Mouse (Mus musculus): ENCODE results near the gene Myh11. TPM values are rescaled to one million over a fixed set of nuclear protein-coding genes. Genes with fewer than 3 reads are reported as not detected.
A peak's percentile ranks its signal among the peaks of the same experiment; 100 is the strongest.
"Not testable (repeated sequence)": the region's sequence is repeated elsewhere in the genome, so short reads cannot be mapped to it uniquely, and the experiment has no call there.

Myh11 gene
- total RNA-seq, 1 experiment from 2014 or later, result 7.6 TPM

GRCm38 (mm10) chr16:14163731-14164130, 127.4 kb downstream of the Myh11 start:
- no peak for DNase-seq

- peak; percentile 96 for DNase-seq
Measured at GRCm38 (mm10) chr16:14162988-14163416, 128.2 kb downstream of the Myh11 start, which contains the start of the genes Nde1 and Marf1. Nde1 (plus strand) TSS chr16:14163275. Marf1 (minus strand) TSS chr16:14163351.

DNA sequence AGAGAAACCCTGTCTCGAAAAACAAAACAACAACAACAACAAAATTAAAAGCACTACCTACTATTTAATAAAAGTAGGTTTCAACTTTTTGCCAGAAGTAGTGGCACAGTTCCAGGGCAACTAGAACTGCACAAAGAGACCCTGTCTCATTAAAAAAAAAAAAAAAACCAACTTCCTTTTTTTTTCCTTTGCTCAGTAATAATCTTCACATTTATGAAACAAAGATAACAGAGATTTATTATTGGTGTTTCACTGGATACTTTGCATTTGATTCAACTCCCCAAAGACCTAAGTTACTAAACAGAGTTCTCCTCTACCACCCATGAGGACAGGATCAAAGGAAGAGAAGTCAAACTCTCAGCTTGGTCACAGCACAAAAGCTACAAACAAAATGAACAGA, 130.2 kb downstream of the Myh11 start:
- no peak for DNase-seq

GRCm38 (mm10) chr16:14159746-14160131, 131.4 kb downstream of the Myh11 start:
- DNase-seq, result peak; percentile 85

GRCm38 (mm10) chr16:14158936-14159745, 132.0 kb downstream of the Myh11 start:
- peak; percentile 100 for DNase-seq

DNA sequence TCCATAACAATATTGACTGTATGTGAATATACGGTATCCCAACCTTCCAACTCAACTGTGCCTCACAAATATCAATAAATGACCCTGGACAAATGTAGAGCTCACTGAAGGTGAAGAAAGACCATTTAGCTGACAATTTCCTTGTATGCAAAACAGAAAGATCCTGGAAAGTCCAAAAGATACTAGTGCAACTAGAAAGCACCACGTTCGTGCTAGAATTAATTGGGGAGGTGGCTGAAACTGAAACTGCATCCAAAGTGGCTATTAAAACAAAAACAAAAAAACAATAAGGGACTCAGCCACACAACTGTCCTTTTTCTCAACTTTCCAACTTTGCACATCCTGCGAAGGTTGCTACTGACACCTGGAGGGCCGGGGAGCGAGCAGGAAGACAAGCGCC, 132.6 kb downstream of the Myh11 start:
- no peak for DNase-seq

DNA sequence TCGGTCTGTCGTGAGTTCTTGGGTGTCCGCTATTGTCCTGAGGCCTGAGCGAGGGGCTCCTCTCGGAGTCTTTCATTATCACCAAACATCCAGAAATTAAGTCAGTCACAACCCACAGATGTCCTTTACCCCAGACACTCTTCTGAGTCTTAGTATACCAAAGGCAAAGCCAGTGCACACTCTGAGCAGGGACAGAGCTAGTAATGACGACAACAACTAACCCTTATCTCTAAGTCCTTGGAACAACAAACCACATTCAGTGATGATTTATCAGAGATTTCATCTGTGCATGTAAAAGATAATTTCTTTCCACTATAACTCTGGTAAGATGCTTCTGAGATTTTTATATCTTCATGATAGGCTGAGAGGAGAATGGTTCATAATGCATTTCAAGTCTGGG, 134.9 kb downstream of the Myh11 start:
- DNase-seq, result peak; percentile 33

DNA sequence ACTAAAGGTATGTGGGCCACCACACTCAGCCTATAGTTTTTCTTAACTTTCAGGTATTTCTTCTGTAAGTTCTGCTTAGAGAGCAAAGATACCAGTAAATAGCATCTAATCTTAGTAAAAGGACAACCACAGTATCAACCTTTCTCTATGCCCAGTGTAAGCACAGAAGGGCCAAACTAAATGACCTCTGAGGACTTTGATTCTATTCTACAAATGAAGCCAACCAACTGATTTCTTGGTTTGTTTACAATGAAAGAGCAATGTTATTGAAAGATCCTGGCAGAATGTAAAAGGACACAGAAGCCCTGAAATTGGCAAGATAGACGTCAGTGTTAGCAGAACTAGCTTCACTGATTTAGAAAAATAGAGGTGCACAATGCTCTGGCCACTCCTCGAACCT, 135.5 kb downstream of the Myh11 start:
- DNase-seq, result not testable (repeated sequence)

- DNase-seq, result no peak
Measured at GRCm38 (mm10) chr16:14151718-14152117, 139.5 kb downstream of the Myh11 start.

GRCm38 (mm10) chr16:14147712-14148111, 143.5 kb downstream of the Myh11 start:
- no peak for DNase-seq

Small RNA genes within 50 kb of the gene (microRNA-seq; reads per million reads assigned to microRNA genes)
- 1,002 to 1,062 reads per million in 2 experiments for gene Mir484

Other genes starting within 250 kb of the Myh11 start
- 41.0 and 43.6 TPM in 2 replicates for gene Nde1, start 128.1 kb downstream of the Myh11 start, total RNA-seq (2021)
- 84.5 and 100 TPM in 2 replicates for gene Marf1, start 128.0 kb downstream of the Myh11 start, total RNA-seq (2021)
- 45.9 and 46.6 TPM in 2 replicates for gene Fopnl, start 26.0 kb upstream of the Myh11 start, total RNA-seq (2021)
- 20.6 and 24.1 TPM in 2 replicates for gene Abcc1, start 70.2 kb upstream of the Myh11 start, total RNA-seq (2021)

Measured in adrenal gland, postnatal 14 days (tissue).